Mouse (Mus musculus) liver, embryonic 15.5 days (tissue): ENCODE measurements around the gene Filip1l. TPM values are rescaled to one million over a fixed set of nuclear protein-coding genes. Genes with fewer than 3 reads are reported as not detected.

Experiments used
- ATAC-seq: fragments of 200-750 bp; cut with Nextera tagmentation; 2 replicates; pipeline ENCODE4 v1.8.0; 2017; ENCODE audit warnings: moderate number of reproducible peaks, mild to moderate bottlenecking, moderate library complexity; ENCODE audit not compliant: insufficient read depth
- H3K27ac ChIP-seq: fragments of 300-500 bp; sonication (generic); replicated peaks from 2 replicates; pipeline ENCODE4 v1.5.1; 2015; ENCODE audit warnings: mild to moderate bottlenecking, inconsistent platforms
- H3K27me3 ChIP-seq: fragments of 300-500 bp; sonication (generic); 2 replicates; pipeline ENCODE4 v1.6.1; 2015; ENCODE audit warnings: mild to moderate bottlenecking, inconsistent platforms
- H3K36me3 ChIP-seq: fragments of 300-500 bp; sonication (generic); replicated peaks from 2 replicates; pipeline ENCODE4 v1.6.1; 2015; ENCODE audit warnings: moderate library complexity, mild to moderate bottlenecking, inconsistent platforms
- H3K4me1 ChIP-seq: fragments of 300-500 bp; sonication (generic); replicated peaks from 2 replicates; pipeline ENCODE4 v1.6.1; 2015; ENCODE audit warnings: inconsistent platforms
- H3K4me2 ChIP-seq: fragments of 300-500 bp; sonication (generic); 2 replicates; pipeline ENCODE4 v1.6.1; 2015; ENCODE audit warnings: moderate library complexity, mild to moderate bottlenecking, inconsistent platforms
- H3K4me3 ChIP-seq: fragments of 300-500 bp; sonication (generic); replicated peaks from 2 replicates; pipeline ENCODE4 v1.5.1; 2015; ENCODE audit warnings: mild to moderate bottlenecking, inconsistent platforms
- H3K9ac ChIP-seq: fragments of 300-500 bp; sonication (generic); 2 replicates; pipeline ENCODE4 v1.6.1; 2015; ENCODE audit warnings: moderate library complexity, mild to moderate bottlenecking, inconsistent platforms
- H3K9me3 ChIP-seq: fragments of 300-500 bp; sonication (generic); replicated peaks from 2 replicates; pipeline ENCODE4 v1.6.1; 2016; ENCODE audit warnings: inconsistent platforms
- WGBS: fragments of 180-500 bp; shearing (Covaris S2); methylation state at CpG from one replicate; pipeline ENCODE4 v1.1.7; 2015; ENCODE audit warnings: mixed read lengths; ENCODE audit not compliant: insufficient replicate concordance; 5-methylcytosine and 5-hydroxymethylcytosine counted together
- polyA plus RNA-seq: library from polyadenylated mRNA; unstranded; fragments of >200 nt; fragmentation: Nextera tagmentation; extraction: Ambion mirVana; gene quantifications from 2 replicates; pipeline ENCODE4 v1.2.1, GENCODE M21; 2015

The Filip1l gene
- polyA plus RNA-seq, 1 experiment from 2014 or later = 3.6 TPM

DNA sequence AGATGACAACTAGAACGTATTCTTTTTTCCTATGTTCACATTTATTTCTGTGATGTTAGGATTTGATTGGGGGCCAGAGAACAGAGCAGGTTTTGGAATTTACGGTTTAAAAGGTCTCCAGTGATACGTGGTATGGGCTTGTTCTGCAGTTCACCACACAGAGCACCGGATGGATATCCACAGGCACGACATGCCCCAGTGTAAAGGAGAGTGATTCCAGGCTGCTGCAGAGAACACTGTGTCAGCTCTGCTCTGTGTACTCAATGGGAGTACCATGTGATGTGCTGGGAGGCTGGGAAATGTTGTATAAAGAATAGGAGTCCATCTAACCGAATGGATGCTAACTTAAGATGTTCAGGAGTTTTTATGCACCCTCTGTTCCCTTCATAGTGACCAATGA lies 1.0 kb downstream of the Filip1l start:
- Histone ChIP-seq H3K9ac (no peak overlapping the region), H3K4me3 (no peak overlapping the region), H3K9me3 (no peaks in the 10 kb centered on the region), H3K27ac (no peak overlapping the region), H3K27me3 (no peaks in the 10 kb centered on the region), H3K4me1 (no peaks in the 10 kb centered on the region), H3K36me3 (no peaks in the 10 kb centered on the region), H3K4me2 (no peak overlapping the region)
- 74% methylated on average over 6 of the region's 6 CpGs for WGBS
- no peak for ATAC-seq

DNA sequence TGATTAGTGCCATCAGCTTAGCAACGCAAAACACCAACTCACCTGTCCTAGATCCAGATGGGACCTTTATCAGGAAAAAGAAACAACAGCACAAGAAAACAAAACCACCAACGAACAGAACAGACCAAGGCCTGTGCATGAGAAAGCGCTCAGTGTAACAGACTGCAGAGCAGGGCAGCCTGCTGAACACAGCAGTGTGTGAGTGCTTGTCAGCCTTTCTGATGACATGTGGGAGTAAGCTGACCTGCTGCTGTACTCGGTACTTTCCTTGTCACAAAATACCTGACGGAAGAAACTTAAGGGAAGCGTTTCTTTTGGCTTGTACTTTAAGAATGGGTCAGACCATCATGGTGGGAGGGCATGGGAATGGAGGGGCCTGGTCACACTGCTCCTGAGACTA lies 3.6 kb downstream of the Filip1l start:
- H3K4me3 ChIP-seq = no peak overlapping the region
- 76% methylated on average over 6 of the region's 6 CpGs for WGBS
- H3K36me3 ChIP-seq = no peaks in the 10 kb centered on the region
- H3K9me3 ChIP-seq = no peaks in the 10 kb centered on the region
- no peak overlapping the region for H3K27ac ChIP-seq
- no peak for ATAC-seq
- H3K4me1 ChIP-seq = no peaks in the 10 kb centered on the region
- H3K9ac ChIP-seq = no peak overlapping the region
- no peaks in the 10 kb centered on the region for H3K27me3 ChIP-seq
- no peak overlapping the region for H3K4me2 ChIP-seq

DNA sequence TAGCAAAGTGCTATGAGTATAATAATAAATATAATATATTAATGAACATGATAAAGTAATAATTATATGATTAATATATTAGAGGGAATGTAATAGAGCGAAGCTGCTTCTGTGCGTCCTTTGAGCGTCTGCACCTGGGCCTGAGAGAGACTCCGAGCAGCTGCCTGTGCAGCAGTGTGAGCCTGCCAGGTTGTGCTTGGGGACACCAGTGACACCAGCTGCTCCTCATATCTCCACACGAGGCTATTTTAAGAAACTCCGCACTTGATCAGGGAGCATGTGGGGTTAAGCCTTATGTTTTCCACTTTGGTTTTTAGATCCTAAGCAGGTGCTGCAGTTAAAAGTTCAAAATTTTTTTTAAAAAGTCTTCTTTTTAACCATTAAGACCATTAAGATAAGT lies 4.1 kb downstream of the Filip1l start:
- Histone ChIP-seq H3K4me2 (no peak overlapping the region), H3K4me1 (no peaks in the 10 kb centered on the region), H3K36me3 (no peaks in the 10 kb centered on the region), H3K4me3 (no peak overlapping the region), H3K9ac (no peak overlapping the region), H3K27me3 (no peaks in the 10 kb centered on the region), H3K9me3 (no peaks in the 10 kb centered on the region), H3K27ac (no peak overlapping the region)
- WGBS = 71% methylated on average over 6 of the region's 6 CpGs
- ATAC-seq = no peak

DNA sequence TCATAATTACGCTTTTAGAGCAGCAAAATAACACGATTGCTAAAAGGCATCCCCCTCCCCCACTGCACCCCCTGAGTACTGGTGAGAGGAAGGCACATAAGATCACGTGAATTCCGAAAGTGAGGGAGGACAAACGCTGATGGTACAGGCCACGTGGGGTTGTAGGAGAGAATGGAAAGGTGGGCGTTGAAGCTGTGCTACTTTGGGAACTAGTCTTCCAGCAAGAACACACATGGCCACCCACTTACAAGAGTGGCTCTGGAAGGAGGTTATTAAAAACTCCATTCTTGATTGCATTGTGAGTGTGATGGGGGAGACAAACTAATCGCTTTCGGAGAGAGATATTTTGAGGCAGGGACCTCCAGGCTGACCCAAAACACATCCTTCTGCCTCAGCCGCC lies 6.4 kb downstream of the Filip1l start:
- no peak overlapping the region for H3K4me2 ChIP-seq
- no peaks in the 10 kb centered on the region for H3K36me3 ChIP-seq
- no peak overlapping the region for H3K27ac ChIP-seq
- H3K9ac ChIP-seq = no peak overlapping the region
- H3K4me3 ChIP-seq = no peak overlapping the region
- H3K27me3 ChIP-seq = no peaks in the 10 kb centered on the region
- H3K4me1 ChIP-seq = no peaks in the 10 kb centered on the region
- 78% methylated on average over 10 of the region's 10 CpGs for WGBS
- H3K9me3 ChIP-seq = no peaks in the 10 kb centered on the region
- ATAC-seq = no peak

DNA sequence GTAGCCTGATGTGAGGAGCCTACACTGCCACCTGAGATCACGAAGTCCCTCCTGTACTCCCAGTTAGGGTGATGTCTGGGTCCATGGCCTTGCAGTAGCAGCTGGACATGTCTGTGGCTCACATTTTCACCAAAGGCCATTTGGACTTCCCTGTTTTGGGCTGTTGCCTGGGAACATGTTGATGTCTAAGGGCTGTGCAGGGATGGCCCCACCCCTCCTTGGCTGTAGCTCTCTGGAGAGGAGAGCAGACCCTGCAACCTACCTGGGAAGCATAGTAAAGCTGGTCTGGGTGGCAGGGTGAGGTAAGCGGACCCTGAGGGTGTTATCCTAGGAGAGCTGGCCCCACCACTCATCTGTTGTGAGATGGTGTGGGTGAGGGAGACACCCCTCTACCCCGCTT lies 7.9 kb downstream of the Filip1l start:
- 70% methylated on average over 3 of the region's 3 CpGs for WGBS
- Histone ChIP-seq H3K9ac (no peak overlapping the region), H3K9me3 (no peaks in the 10 kb centered on the region), H3K36me3 (no peaks in the 10 kb centered on the region), H3K4me1 (no peaks in the 10 kb centered on the region), H3K27ac (no peak overlapping the region), H3K27me3 (no peaks in the 10 kb centered on the region), H3K4me3 (no peak overlapping the region), H3K4me2 (no peak overlapping the region)
- no peak for ATAC-seq

DNA sequence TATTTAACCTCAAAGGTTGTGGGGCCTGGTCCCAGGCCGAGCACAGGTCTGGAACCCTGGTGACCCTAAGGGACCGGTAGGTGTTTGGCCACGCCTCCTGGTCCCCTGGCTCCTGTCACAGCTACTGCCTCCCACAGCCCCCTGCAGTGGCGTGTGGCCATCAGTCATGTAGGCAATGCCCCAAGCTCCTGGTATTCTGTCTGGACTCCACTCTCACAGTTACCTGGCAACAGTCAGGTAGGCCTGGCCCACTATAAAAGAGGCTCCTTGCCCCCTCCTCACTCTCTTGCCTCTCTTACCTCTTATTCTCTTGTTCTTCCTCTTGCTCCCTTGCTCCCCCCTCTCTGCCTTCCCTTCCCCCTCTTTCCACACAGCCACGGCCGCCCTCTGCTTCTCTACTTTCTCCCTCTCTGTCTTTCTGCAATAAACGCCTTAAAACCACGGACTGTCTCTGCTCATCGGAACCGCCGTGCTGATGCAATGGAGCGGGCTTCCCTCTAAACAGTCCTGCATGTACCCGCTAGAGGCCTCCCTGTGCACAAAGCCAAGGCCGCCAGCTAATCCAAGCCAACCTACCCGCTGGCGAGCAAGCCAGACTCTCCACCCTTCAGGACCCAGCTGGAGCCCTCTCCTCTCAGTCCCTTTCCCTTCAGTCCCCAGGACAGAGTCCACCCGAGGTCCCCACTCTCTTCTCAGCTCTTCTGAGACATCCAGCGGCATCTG lies 9.9 kb downstream of the Filip1l start:
- WGBS = 41% methylated on average over 18 of the region's 18 CpGs
- Histone ChIP-seq H3K4me2 (no peak overlapping the region), H3K4me3 (no peak overlapping the region), H3K27ac (no peak overlapping the region), H3K4me1 (no peaks in the 10 kb centered on the region), H3K36me3 (no peaks in the 10 kb centered on the region), H3K27me3 (no peaks in the 10 kb centered on the region), H3K9ac (no peak overlapping the region), H3K9me3 (no peaks in the 10 kb centered on the region)
- ATAC-seq = no peak

DNA sequence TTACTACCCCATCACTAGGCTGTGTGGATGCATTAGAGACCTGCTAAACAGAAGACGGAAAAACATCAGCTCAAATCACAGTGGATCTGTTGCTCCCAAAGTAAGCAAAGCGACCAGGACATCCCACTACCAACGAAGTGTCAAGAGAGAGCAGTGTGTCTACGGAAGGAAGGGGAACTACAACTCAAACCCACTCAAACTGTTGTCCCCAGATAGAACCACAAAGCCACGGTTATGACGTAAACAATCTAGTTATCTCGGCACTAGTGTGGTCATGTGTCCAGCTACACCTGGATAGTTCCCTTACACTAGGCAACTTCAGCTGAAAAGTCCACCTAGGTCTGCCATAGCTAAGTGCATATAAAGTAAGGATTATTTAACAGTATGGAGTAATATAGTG lies 11.6 kb downstream of the Filip1l start:
- no peak for ATAC-seq
- Histone ChIP-seq H3K27me3 (no peaks in the 10 kb centered on the region), H3K9ac (no peak overlapping the region), H3K9me3 (no peaks in the 10 kb centered on the region), H3K27ac (no peak overlapping the region), H3K4me2 (no peak overlapping the region), H3K4me1 (no peaks in the 10 kb centered on the region), H3K4me3 (no peak overlapping the region), H3K36me3 (no peaks in the 10 kb centered on the region)
- 21% methylated on average over 7 of the region's 7 CpGs for WGBS

DNA sequence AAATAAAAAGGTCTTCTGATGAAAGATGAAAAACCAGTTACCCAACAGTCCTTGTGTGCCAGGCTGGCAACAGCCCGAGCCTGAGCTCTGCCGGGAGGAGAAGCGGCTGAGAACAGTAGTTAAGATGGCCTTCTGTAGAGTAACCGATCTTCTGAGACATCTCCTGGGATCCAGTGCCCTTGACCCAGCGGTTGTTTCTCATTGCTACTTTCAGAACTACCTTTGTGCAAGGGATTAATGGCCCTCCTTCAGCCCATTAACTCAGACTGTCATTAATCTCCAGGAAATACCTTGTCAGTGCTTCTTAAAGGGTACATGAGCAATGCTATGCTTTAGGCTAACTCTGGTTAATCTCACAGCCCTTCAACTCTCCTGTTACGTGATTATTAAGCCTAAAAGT lies 13.2 kb downstream of the Filip1l start:
- no peak for ATAC-seq
- Histone ChIP-seq H3K9me3 (no peaks in the 10 kb centered on the region), H3K27me3 (no peaks in the 10 kb centered on the region), H3K4me2 (no peak overlapping the region), H3K36me3 (no peaks in the 10 kb centered on the region), H3K9ac (no peak overlapping the region), H3K4me3 (no peak overlapping the region), H3K27ac (no peak overlapping the region), H3K4me1 (no peaks in the 10 kb centered on the region)
- 63% methylated on average over 6 of the region's 6 CpGs for WGBS

DNA sequence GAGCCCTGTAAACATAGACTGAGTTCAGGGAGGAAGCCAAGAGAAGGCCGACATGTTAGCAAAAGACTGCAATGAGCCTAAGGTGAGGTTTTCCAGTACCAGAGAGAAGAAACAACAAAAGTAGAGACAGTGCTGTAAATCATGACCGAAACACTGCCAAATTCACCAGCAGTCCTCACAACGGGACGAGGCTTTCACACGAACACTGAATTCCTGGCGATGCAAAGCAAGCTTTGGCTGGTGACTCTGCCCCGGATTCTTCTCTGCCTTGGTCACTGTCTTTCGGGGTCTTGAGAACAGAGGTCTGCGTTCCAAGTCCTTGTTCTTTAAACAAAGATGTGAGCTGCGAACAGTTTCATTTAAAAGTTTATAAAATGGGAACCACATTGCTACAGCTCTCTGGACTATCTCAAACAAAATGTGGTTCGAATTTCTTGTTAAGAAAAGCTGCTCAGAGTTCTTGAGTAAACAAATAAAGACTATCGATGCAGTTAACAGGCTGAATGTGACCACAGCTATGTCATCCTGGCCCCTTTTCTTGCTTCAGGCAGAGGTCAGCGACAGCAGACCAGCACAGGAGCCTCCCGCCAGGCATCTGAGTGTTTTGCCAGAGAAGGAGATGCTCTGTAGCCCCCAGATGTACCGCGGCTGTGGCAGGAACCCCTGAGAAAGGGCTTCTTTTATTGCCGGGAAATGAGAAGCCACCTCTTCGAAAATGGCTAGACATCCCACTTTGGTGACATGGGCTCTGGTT lies 14.2 kb downstream of the Filip1l start:
- Histone ChIP-seq H3K4me3 (no peak overlapping the region), H3K27me3 (no peaks in the 10 kb centered on the region), H3K9ac (no peak overlapping the region), H3K4me2 (no peak overlapping the region), H3K27ac (no peak overlapping the region), H3K9me3 (no peaks in the 10 kb centered on the region), H3K4me1 (no peaks in the 10 kb centered on the region), H3K36me3 (no peaks in the 10 kb centered on the region)
- 58% methylated on average over 18 of the region's 18 CpGs for WGBS
- ATAC-seq = no peak

DNA sequence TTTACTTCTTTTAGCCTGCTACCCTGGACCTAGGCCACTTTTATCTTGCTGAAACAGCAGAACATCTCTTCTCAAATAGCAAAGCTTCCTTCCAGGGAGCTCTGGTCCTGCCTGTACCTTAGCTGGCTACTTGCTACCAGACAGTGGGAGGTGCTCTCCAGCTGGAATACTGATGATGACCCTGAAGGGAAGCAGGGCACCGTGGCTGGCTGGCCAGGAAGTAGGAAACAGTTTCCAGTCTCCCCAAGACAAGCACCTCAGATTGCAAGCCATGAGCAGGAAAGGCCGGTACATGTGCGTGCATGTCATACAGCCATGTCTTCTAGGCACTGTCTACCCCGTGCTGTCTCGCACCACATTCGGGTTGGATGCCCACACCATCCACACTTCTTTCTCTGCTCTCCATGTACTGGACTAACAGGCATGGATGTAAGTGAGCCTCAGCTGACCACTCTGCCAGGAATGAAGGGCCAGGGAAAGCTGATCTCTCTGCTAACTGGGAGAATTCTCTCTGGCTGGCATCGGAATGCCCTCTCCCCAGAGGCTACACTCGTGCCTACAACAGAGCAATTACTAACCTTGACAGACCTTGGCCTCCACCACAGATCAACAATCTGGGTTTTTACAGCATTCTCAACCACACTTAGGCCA lies 17.1 kb downstream of the Filip1l start:
- H3K27me3 ChIP-seq = no peaks in the 10 kb centered on the region
- no peaks in the 10 kb centered on the region for H3K4me1 ChIP-seq
- WGBS = 62% methylated on average over 8 of the region's 8 CpGs
- no peak overlapping the region for H3K4me3 ChIP-seq
- H3K9ac ChIP-seq = no peak overlapping the region
- H3K9me3 ChIP-seq = no peaks in the 10 kb centered on the region
- no peak overlapping the region for H3K4me2 ChIP-seq
- no peak for ATAC-seq
- H3K27ac ChIP-seq = no peak overlapping the region
- H3K36me3 ChIP-seq = no peaks in the 10 kb centered on the region

DNA sequence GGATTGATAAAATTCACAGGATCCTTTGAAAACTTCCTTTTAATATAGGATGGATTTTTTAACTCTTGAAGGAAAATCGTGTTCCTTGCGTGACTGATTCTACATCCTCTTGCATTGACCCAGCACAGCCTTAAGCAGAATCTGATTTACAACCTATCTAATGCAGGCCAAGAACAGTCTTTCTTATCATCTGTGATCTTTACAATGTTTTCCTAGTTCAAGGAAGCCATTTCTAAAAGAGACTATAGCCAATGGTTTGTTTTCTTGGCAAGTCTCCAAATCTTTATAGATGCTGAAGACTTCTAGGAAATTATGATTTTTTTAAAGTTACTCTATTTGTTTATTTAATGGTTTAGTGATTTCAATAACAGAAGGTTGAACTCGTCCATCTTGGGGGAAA lies 19.3 kb downstream of the Filip1l start:
- Histone ChIP-seq H3K9ac (no peak overlapping the region), H3K27me3 (no peaks in the 10 kb centered on the region), H3K4me1 (no peaks in the 10 kb centered on the region), H3K4me3 (no peak overlapping the region), H3K36me3 (no peaks in the 10 kb centered on the region), H3K9me3 (no peaks in the 10 kb centered on the region), H3K4me2 (no peak overlapping the region), H3K27ac (no peak overlapping the region)
- ATAC-seq = no peak
- WGBS = 64% methylated on average over 3 of the region's 3 CpGs
